Mouse (Mus musculus) liver, embryonic 14.5 days (tissue): ENCODE data around the gene Cnn3.

Experiments used
- CTCF ChIP-seq: IDR thresholded peaks from 2 replicates; pipeline ENCODE4 v1.5.1; 2016; ENCODE audit warnings: antibody characterized with exemption, low read depth, control low read depth
- EP300 ChIP-seq: IDR thresholded peaks from 2 replicates; pipeline ENCODE4 v1.6.1; 2016; ENCODE audit warnings: antibody characterized with exemption, low read depth

- TF ChIP-seq CTCF (no peak), EP300 (peak; percentile 95)
Observed at GRCm38 (mm10) chr3:121460473-121461193, 34.3 kb downstream of the Cnn3 start.
